Mouse (Mus musculus) brain, embryonic 18.5 days (tissue): ENCODE results near the gene Lonrf2.

ENCODE experiments used
- DNase-seq: peaks from one replicate; pipeline ENCODE4 v3.0.0-alpha.2; 2012; ENCODE audit warnings: low read depth, low spot score

Gene Lonrf2

DNA sequence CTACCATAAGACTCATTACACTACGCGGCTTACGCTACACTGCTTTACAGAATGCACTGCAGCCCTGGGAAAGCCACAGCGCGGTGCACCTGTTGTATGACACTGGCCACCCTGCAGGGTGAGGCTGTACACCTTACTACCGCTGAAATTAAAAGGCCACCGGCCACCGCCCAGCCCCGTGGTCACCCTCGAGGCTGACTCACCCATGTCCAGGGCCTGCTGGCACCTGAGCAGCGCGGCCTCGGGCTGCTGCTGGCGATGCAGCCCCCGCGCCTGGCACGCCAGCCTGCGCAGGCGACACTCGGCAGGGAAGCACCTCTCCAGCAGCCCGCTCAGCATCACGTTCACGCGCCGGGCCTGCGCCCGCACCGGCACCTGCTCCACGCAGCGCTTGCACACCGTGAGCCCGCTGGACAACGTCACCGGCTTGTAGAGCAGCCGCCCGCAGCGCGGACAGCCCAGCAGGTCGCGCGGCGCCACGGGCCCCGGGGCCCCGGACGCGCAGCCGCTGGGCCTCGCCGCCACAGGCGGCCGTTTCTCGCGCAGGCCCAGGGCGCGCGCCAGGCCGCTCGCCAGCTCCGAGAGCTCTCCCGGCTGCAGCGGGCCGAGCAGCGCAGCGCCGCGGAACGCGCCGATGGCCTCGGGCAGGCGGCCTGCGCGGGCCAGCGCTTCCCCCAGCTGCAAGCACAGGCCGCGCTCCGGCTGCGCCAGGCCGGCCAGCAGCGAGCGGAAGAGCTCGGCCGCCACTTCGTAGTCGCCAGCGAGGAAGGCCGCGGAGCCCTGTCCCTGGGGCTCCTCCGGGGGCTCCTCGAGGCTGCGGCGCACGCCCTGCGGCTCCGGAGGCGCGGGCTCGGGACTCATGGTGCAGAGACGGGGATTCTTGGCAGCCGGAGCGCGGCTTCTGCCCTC is 689 bp downstream of the Lonrf2 start:
- DNase-seq, result no peak

DNA sequence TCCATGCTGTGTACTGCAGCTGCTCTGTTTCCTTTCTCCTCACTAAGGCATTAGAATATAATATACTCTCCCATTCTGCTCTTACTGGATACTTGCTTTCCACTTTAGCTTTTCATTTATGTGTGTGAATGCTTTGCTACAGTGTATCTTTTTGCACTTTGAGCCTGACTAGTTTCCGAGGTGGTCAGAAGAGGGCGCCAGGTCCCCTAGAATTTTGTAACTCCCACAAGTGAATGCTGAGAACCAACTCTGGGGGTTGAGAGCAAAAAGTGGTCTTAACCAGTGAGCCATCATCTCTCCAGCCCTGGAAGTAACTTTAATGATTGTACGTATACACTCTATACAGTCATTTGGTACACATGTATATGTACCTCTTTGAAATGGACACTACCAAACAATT is 1.6 kb downstream of the Lonrf2 start:
- DNase-seq, result no peak

DNA sequence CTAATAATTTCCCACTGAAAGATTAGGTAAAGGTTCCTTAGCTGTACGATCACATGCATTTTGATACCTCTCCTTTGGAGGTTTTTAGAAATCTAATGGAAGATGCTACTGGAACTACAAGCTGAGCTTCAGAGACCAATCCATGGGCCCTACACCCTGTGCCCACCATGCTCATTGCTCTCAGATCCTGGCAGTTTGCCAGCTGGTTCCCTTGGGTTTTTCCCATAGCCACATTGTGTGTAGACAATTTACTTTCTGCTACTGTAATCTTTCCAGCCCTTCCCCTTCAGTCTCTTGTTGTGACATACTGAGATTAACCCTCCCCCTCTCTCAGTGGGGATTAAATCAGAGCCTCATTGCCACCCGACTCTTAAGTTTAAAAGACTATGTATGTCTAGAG is 11.6 kb downstream of the Lonrf2 start:
- DNase-seq, result no peak

DNA sequence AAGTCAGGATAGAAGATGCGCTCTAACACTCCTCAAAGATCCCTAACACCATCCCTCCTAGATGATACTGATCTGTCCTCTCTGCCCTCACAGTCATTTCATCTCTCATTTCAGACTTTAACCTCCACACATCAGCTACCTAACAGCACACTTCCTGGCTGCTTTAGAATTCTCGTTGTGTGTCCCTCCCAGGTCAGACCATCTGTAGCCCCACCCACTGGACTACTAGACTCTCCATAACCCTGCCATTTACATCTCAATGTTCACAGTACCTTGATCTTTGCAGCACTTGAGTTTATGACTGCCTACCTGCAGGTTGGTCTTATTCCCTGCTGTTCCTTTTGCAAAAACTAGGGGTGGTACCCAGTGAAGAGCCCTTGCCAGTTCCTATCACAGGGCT is 12.7 kb downstream of the Lonrf2 start:
- no peak for DNase-seq

DNA sequence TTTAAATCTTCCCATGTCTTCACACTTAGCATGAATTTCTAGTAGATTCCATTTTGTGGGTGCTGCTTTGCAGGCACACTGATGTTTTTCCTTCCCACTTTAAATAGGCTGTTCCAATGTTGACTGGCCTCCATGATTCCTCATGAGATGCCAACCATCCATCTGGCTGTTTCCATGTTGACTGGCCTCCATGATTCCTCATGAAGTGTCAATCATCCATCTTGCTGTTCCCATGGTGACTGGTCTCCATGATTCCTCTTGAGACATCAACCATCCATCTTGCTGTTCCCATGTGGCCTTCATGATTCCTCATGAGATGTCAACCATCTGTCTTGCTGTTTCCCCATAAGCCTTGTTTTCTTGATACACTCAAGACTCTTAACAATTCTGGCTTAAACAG is 16.8 kb downstream of the Lonrf2 start:
- DNase-seq, result no peak

DNA sequence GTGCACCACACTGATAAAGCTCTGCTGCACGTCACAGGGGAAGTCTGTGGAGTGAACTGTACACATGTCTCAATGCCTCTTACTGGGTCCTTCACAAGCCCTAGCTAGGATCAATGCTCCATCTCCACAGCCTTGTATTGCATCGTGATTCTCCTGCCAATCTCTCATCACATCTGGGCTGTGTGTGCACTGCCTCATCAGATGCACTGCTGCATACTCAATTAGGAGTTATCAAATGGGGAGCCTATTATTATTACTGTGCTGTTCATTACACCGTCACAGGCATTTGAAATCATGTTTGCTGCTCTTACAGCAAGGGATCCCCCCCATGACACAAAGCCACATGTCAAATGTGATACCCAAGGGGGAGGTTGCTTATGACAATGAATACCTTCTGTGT is 18.8 kb downstream of the Lonrf2 start:
- no peak for DNase-seq

DNA sequence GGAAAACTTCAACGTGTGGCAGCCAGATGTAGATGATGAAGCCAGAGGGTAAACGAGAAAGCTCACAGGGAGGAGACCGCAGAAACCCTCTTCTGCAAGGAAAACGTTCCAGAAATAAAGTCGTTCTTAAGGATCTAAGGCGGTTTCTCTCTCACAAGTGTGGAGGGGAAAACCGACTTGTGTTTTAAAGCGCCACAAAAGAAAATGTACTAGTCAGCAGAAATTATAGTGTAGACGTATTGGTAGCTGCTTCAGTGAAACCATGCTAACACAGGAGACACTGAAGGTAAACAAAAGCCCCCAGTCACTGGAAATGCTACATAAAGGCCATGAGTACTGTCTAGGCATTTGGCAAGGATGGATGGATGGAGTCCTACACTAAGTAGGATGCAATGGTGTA is 19.2 kb downstream of the Lonrf2 start:
- DNase-seq, result no peak

DNA sequence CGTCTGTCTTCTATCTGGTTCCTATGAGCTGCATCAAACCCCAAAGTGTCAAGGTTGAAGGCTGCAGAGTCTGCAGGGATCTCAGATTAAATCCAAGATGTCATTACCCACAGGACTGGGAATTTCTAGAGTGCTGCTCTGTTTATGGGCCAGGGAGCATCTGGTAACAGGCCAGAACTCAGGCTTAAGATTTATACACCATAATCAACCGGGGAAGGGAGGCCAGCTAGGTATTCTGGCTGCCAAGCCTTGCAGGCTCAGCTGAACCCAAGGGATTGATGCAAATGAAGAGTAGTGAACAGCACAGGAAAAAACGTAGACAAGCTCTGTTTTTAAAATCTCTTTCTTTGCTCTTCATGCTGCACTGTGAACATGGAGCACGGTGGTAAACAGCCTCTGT is 20.2 kb downstream of the Lonrf2 start:
- no peak for DNase-seq

DNA sequence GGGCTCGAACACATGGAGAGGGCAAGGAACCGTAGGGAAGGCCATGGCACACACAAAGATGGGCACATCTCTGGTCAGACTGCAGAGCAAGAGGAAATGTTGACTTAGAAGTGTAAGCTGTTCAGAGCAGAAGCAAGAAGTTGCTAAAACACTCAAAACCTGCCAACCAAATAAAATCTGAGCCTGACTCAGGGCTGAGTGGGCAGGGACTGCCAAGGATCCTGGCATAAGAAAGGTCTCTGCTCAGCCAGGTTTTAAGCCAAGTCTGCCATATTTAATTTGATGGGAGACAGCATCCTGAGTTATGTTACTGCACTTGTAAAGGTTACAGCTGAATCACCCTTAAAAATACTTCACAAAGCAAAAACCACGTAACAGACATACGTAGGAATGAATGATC is 29.4 kb downstream of the Lonrf2 start:
- DNase-seq, result no peak

DNA sequence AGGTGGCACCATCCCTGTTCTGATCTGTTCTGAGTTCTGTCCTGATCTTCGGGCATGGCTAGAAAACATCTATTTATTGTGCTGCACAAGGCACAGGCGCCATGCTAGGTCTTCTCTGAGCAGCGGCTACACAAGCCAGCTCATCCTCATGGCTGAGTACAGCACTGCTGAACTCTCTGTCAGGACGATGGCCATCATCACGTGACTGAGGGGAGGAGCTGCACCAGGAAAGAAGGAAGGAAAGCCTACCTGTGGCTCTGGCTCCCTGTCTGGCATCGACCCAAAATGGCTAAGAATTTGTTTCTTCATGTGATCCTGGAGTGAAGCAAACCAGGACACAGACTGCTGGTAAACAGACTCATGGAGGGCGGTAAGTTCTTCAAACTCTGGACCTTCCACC is 36.1 kb downstream of the Lonrf2 start:
- DNase-seq, result no peak

DNA sequence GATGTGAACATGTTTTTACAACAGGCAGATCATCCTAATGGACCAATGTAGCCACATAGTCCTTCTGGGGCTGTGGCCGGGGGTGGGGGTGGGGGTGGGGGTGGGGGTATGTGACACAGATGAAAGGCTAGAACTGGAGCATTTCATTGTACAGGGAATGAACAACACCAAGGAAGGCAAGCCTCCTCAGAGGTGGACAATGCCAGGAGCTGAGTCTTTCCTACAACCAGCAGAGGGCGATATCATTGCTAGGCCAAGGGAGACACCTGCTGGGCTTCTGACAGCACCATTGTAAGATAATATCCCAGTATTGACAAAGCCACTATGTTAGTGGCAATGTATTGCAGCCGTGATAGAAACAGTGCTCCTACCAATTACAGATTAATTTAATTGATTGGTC is 37.2 kb downstream of the Lonrf2 start:
- DNase-seq, result no peak

DNA sequence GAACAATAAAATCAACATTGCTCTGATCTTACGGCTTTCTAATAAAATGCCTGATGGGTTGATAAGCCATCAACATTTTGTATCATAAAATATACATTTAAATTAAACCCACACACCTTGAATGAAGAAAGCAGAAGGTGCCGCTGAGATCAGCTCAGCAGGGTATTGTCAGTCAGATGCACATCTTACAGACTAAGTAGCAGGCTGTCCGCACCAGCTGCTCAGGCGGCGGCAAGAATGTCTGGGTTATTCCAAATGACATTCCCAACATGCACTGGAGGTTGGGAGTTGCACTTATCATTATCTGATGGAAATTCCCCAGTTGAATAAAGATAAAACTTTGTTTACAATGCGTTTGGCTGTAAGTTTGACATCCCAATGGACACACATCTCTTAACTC is 39.6 kb downstream of the Lonrf2 start:
- no peak for DNase-seq

DNA sequence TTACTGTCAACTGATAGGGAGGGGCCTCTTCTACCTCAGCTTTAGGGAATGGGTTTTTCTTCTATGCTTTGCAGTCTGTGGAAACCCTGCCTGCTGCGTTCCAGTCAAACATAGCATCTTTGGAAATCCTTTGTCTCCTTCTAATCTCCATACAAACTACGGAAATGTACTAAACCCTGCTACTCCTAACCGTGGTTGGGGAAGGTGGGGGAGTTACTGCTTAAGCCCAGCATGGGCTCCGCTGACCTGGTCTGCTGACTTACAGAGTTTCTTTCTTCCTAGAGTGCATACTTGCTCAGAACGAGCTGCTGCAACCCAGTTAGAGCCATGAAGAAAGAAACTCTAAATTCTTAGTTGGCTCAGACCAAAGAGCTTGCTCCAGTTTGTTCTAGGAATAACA is 41.0 kb downstream of the Lonrf2 start:
- DNase-seq, result no peak

DNA sequence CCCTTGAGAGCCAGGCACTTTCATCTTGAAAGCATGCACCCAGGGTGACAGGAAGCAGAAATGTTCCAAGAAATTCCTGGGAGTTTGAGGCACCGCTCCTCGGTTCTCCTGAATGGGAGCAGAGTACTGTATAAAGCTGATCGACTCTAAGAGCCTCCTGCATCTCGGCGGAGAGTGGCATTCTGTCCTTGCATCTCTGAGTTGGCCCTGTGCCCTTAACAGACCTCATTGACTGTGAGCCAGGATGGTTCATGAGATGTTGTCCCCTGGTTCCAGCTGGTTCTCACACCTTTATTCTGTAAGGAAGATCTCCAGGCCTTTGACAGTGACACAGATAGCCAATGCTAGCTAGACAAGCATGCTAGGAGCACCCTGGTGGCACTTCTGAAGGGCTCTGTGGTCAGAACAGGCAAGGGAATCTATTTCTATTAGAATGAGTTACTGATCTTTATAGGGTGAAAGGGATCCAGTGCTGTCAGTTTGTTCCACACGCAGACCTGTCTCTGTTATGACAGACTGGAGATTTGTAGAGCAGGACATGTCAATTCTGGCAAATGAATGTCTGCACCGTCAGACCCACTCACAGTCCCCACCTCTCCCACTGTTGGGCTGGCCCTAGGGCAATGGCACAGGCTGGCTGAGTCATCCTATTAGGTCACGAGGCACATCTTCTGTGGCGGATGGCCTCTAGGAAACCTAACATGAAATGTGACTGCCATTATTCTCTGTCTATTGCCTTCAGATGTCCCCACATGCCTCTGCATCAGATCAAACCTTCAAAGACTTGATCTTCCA is 45.3 kb downstream of the Lonrf2 start:
- no peak for DNase-seq

DNA sequence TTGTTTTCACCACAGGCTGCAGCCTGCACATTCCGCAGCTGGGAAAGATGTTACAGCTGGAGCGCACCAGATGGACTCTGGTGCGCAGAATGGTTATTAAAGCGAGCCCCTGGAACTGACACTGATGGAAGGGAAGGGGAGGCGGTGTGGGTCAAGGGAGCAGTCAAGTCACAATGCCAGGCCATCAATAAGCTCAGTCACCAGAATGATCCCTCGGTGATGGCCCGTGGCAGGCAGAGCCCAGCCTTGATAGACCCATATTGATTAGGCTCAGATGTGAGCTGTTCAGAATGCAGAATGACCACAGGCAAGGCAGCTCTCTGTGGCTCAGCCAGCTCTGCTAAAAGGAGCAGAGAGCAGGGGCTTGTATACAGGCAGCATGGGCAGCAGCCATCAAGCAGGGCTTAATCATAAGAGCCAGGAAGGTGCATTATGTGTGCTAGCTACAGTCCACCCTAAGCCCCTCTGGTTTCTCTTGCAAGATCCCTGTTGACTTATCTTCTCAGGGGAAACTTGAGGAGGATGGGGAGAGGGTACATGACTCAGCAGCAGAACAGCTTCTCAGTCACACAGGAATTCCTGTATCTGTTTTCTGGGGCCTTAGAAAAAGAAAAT is 46.4 kb downstream of the Lonrf2 start:
- no peak for DNase-seq

DNA sequence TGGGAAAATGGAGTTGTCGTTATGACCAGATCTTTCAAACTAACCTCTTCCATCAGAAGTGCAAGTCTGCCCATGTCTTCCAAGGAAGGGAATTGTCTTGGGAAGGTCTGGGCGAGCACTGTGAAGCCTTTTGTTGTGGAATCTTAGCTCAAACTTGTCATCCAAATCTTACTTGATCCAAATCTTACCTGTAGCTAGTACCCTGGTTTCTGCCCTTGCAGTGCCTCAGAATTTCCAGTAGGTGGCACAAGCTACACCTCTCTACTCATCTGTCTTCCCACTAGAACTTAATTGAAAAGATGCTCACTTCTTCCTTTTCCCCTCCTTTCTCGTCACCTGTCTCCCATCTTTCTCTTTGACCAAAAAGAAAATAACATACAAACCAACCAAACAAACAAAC is 47.6 kb downstream of the Lonrf2 start:
- no peak for DNase-seq

DNA sequence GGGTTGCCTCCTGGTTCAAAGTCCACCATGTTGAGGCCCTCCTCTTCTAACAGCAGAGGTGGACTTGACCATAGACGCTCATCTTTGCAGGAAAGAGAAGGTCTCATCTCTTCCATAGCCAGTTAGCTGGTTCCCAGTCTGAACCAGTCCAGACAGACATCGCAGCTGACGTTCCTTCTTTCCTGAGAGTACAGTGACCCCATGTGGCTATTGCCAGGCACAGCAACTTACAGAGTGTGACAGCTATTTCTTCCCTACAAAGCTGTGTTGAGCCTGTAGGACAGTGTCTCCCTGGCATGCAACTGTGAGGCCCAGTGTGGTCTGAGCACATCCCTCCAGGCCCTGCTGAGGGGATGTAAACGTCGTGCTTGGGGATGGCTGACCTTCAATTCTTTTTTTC is 49.1 kb downstream of the Lonrf2 start:
- DNase-seq, result peak; percentile 52

DNA sequence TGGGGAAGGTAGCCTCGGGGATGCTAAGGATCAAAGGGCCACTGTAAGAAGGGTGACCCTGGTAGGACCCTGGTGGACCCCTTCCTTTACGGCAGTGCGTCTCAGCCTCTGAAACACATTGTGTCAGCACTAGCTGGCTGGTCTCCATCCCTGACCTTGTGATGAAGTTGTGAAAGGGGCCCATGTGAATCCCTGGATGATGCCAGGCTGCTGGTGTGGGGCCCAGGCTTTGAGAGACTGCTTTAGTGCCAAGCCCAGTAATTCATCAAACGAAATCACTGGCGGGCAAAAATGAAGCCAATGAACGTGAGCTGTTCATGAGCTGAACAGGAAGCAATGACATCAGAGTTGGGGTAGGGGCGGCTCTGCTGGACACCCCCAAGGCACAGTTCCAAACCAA is 50.2 kb downstream of the Lonrf2 start:
- DNase-seq, result no peak

DNA sequence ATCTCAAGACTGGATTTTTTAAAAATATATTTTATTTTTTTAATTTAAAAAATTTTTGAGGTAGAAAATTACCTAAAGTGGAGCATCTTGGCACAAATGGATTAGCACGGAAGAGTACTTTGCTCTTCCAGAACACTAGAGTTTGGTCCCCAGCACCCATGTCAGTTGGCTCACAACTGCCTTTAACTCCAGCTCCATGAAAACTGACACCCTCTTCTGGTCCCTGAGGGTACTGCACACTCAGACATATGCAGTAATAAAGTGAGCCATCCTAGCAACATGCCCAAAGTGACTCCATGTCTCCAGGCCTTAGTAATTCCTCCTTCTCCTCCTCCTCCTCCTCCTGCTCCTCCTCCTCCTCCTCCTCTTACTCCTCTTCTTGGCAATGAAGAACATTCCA is 58.2 kb downstream of the Lonrf2 start:
- DNase-seq, result no peak

DNA sequence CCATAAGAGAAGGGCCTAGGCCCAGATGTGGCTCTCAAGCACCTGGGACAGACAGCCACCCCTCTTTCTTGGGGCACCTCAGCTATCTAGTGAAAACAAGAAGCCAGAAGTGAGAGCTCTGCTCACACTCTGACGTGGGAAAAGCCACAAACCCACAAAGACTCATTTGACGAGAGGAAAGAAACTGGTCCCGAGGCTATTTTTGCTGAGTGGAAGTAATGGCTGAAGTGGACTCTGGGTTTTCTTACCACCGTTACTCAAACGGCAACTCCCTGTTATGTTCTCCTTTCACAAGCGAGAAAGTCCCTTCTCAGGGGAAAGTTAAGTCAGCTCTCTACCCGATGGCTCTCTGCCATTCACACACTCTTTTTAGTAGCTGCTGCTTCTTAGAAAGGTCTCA is 59.0 kb downstream of the Lonrf2 start:
- no peak for DNase-seq

DNA sequence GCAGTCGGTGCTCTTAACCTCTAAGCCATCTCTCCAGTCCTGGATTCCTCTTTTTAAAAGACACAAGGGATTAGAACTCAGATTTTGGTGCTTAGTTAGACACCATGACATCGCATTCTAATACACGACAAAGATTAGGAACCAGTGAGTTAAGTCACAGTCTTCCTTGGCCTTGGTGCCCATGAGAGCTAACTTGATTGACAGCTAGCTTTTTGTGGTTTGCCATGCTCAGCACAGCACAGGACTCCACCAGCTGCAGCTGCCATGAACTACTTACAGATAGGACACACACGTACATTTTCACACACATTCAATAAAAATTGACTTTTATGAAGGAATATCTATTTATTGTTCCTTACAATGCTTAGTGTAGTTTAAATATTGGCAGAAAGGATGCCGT is 60.8 kb downstream of the Lonrf2 start:
- no peak for DNase-seq

DNA sequence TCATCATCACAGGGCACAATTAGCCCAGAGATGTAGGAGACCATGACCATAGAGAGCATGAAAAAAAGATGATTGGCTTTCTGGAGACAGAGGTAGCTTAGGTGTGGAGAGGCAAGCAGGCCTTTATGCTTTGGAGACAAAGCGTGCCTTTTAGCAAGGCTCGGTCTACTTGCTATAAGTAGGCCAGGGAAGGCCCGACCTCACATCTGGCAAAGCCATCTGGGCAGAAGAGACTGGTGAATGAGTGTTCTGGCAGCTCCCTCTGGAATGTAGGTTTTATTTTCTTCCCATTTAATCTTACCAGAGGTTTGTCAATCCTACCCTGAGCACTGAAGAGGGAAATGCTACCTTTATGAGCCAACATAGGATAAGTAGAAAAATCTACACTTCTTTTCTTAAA is 65.8 kb downstream of the Lonrf2 start:
- no peak for DNase-seq

DNA sequence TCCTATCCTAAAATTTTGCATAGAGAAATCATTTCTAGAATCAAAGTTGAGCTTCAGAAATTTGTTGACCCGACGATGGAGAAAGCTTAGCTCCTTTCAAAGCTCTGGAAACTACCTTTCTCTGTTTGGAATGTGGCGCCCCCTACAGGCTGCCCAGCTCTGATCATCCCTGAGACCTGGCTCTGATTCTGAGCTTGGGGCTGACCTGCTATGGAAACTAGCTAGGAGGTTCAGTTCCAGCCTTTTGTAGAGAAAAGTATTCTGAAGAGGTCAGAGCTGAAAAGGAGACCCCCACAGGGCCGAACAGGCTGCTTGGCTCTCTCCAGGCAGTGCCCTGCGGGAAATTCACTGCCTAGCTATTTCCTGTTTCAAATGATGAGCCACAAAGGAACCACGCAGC is 66.6 kb downstream of the Lonrf2 start:
- DNase-seq, result no peak
